Mouse (Mus musculus): ENCODE measurements around the gene Agpat3. TPM values are rescaled to one million over a fixed set of nuclear protein-coding genes. Genes with fewer than 3 reads are reported as not detected.

Gene Agpat3
- polyA plus RNA-seq, 1 experiment: 178 TPM

- H3K36me3 ChIP-seq (ENCODE audit: control insufficient read depth, insufficient read depth, low read length): no peaks in the 10 kb centered on the region
Observed at GRCm38 (mm10) chr10:78304996-78305395, 47.3 kb downstream of the Agpat3 start.

DNA sequence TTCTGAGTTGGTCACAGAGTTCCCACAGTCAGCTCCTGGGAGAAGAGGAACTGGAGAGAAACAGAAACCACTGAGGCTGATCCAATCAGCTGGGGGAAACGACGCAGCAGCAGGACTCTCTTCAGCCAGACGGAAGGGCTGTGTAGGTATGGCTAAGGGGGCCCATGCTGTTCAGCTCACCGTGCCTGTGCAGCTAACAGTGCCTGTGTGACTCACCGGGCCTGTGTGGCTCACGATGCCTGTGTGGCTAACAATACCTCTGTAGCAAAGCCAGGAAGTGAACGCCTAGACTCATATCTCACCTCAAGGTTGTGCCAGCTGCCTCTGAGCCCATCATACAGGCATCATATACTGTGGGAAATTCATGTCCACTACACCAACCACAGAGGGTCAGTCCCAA is 48.6 kb downstream of the Agpat3 start:
- TF ChIP-seq POLR2A (IDR thresholded peaks at IDR 0.05; ENCODE audit: low read depth, low read length): no peak
- no peak for TF ChIP-seq CTCF (IDR thresholded peaks at IDR 0.05; ENCODE audit: extremely low read depth, insufficient read length, insufficient replicate concordance, low read depth, low read length)
- WGBS: 15% methylated on average over 7 of the region's 7 CpGs

More at GRCm38 (mm10) chr10:78304996-78305395, 47.3 kb downstream of the Agpat3 start:
- Histone ChIP-seq H3K27me3 (ENCODE audit: control insufficient read depth, insufficient read depth, low read length) (no peaks in the 10 kb centered on the region), H3K4me1 (ENCODE audit: control insufficient read depth, insufficient read depth, insufficient read length, low read length) (peaks cover 13% of the 10 kb centered on the region), H3K27ac (ENCODE audit: insufficient read depth, low read depth, low read length) (no peak overlapping the region), H3K4me3 (ENCODE audit: low read depth, low read length) (no peak overlapping the region)
- TF ChIP-seq POLR2A (IDR thresholded peaks at IDR 0.05; ENCODE audit: low read depth, low read length) (no peak), CTCF (IDR thresholded peaks at IDR 0.05; ENCODE audit: extremely low read depth, insufficient read length, insufficient replicate concordance, low read depth, low read length) (no peak)
- 77% methylated on average over 3 of the region's 3 CpGs for WGBS

GRCm38 (mm10) chr10:78300061-78300460 is 52.2 kb downstream of the Agpat3 start:
- no peak overlapping the region for H3K4me3 ChIP-seq (ENCODE audit: low read depth, low read length)
- H3K27ac ChIP-seq (ENCODE audit: insufficient read depth, low read depth, low read length): no peak overlapping the region
- H3K27me3 ChIP-seq (ENCODE audit: control insufficient read depth, insufficient read depth, low read length): no peaks in the 10 kb centered on the region
- peaks cover 19% of the 10 kb centered on the region for H3K4me1 ChIP-seq (ENCODE audit: control insufficient read depth, insufficient read depth, insufficient read length, low read length)
- WGBS: 90% methylated on average over 4 of the region's 4 CpGs
- TF ChIP-seq POLR2A (IDR thresholded peaks at IDR 0.05; ENCODE audit: low read depth, low read length): no peak
- TF ChIP-seq CTCF (IDR thresholded peaks at IDR 0.05; ENCODE audit: extremely low read depth, insufficient read length, insufficient replicate concordance, low read depth, low read length): no peak
- no peaks in the 10 kb centered on the region for H3K36me3 ChIP-seq (ENCODE audit: control insufficient read depth, insufficient read depth, low read length)

More for the DNA sequence above, 48.6 kb downstream of the Agpat3 start:
- H3K36me3 ChIP-seq (ENCODE audit: control insufficient read depth, insufficient read depth, low read length): no peaks in the 10 kb centered on the region
- no peaks in the 10 kb centered on the region for H3K27me3 ChIP-seq (ENCODE audit: control insufficient read depth, insufficient read depth, low read length)
- peak overlapping the region; percentile 73 for H3K27ac ChIP-seq (ENCODE audit: insufficient read depth, low read depth, low read length)
- peaks cover 9% of the 10 kb centered on the region; the same call in 1 of the 2 replicates for H3K4me1 ChIP-seq (ENCODE audit: control insufficient read depth, insufficient read depth, insufficient read length, low read length)
- H3K4me3 ChIP-seq (ENCODE audit: low read depth, low read length): peak overlapping the region; percentile 46

GRCm38 (mm10) chr10:78298651-78299644 is 53.3 kb downstream of the Agpat3 start:
- H3K36me3 ChIP-seq (ENCODE audit: control insufficient read depth, insufficient read depth, low read length): no peaks in the 10 kb centered on the region
- TF ChIP-seq CTCF (IDR thresholded peaks at IDR 0.05; ENCODE audit: extremely low read depth, insufficient read length, insufficient replicate concordance, low read depth, low read length): no peak
- WGBS: 86% methylated on average over 8 of the region's 8 CpGs
- peak overlapping the region; percentile 79 for H3K27ac ChIP-seq (ENCODE audit: insufficient read depth, low read depth, low read length)
- H3K4me3 ChIP-seq (ENCODE audit: low read depth, low read length): no peak overlapping the region; the same call in 1 of the 2 replicates
- no peaks in the 10 kb centered on the region for H3K27me3 ChIP-seq (ENCODE audit: control insufficient read depth, insufficient read depth, low read length)
- peaks cover 16% of the 10 kb centered on the region for H3K4me1 ChIP-seq (ENCODE audit: control insufficient read depth, insufficient read depth, insufficient read length, low read length)

DNA sequence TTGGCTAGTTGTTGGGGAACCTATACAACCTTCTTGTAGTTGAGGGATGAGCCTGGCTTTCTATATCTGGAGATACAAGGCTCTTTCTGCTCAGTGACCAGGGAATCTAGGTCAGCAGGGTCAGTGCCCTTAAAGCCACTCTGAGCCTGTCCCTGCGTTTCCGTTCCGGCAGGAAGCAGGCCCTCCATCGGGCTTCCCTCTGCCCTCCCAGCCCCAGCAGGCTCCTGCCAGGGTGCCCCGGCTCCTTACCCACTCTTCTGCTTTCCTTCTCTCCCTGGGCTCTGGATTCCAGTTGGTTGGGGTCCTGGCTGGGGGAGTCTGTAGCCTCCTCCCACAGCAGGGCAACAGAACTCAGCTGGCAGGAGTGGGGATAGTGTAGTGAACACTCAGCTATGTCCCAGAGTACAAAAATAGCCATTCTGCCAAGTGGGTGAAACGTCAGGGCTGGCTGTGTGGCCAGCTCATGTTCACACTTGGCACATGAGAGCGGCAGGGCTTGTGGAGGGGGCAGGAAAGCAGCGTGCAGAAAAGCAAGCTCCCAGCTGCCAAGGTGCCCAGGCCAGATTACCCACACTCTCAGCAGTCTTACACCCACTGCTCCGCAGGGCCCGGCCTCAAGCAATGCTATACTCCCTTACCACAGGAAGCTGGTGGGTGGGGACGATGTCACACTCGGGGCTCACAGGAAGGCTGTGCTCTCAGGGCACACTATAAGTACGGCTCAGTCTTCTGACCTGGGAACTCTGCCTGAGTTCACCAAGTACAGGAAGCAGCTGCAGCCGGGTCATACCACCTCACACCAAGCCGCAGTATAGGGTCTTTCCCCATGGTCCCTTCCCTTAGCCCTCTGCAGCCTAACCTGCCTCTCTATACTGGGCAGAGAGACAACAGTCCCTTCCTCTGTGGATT is 54.5 kb downstream of the Agpat3 start:
- H3K36me3 ChIP-seq (ENCODE audit: control insufficient read depth, insufficient read depth, low read length): no peaks in the 10 kb centered on the region
- H3K4me3 ChIP-seq (ENCODE audit: low read depth, low read length): peak overlapping the region; percentile 52
- TF ChIP-seq CTCF (IDR thresholded peaks at IDR 0.05; ENCODE audit: extremely low read depth, insufficient read length, insufficient replicate concordance, low read depth, low read length) (no peak), POLR2A (IDR thresholded peaks at IDR 0.05; ENCODE audit: low read depth, low read length) (0 out of 2 replicates have a peak, but pooled peaks have one; percentile 39)
- WGBS: 68% methylated on average over 15 of the region's 15 CpGs
- no peaks in the 10 kb centered on the region for H3K27me3 ChIP-seq (ENCODE audit: control insufficient read depth, insufficient read depth, low read length)
- H3K4me1 ChIP-seq (ENCODE audit: control insufficient read depth, insufficient read depth, insufficient read length, low read length): peaks cover 15% of the 10 kb centered on the region
- H3K27ac ChIP-seq (ENCODE audit: insufficient read depth, low read depth, low read length): peak overlapping the region; percentile 79

DNA sequence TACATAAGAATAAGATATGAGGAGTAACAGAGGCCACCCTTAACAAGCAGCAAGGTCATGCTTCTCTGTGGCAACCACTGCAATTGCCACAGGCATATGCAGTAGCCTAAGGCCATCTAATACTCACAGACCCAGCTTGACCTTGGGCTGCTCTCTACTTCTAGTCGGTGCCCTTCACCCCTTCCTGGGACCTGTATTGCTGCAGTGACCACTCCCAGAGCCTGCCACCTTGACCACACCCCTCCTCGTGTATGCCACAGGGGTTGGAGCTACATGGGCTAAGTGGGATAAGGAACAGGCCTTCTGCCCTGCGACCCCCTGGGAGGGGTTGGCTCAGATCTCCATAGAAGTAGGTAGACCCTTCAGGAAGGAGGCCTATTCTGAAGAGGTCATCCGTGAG is 55.3 kb downstream of the Agpat3 start:
- Histone ChIP-seq H3K27ac (ENCODE audit: insufficient read depth, low read depth, low read length) (no peak overlapping the region), H3K4me3 (ENCODE audit: low read depth, low read length) (peak overlapping the region; percentile 10; the same call in 1 of the 2 replicates), H3K4me1 (ENCODE audit: control insufficient read depth, insufficient read depth, insufficient read length, low read length) (peaks cover 15% of the 10 kb centered on the region), H3K27me3 (ENCODE audit: control insufficient read depth, insufficient read depth, low read length) (no peaks in the 10 kb centered on the region), H3K36me3 (ENCODE audit: control insufficient read depth, insufficient read depth, low read length) (no peaks in the 10 kb centered on the region)
- no peak for TF ChIP-seq POLR2A (IDR thresholded peaks at IDR 0.05; ENCODE audit: low read depth, low read length)
- no peak for TF ChIP-seq CTCF (IDR thresholded peaks at IDR 0.05; ENCODE audit: extremely low read depth, insufficient read length, insufficient replicate concordance, low read depth, low read length)
- WGBS: 54% methylated on average over 4 of the region's 4 CpGs

All from small intestine, adult 2 months (tissue).